Mouse (Mus musculus): ENCODE results near the gene Zfp986. TPM values are rescaled to one million over a fixed set of nuclear protein-coding genes. Genes with fewer than 3 reads are reported as not detected.
"Not testable (repeated sequence)": the region's sequence is repeated elsewhere in the genome, so short reads cannot be mapped to it uniquely, and the experiment has no call there.

The Zfp986 gene
- polyA plus RNA-seq, 1 experiment from 2014 or later = not detected

DNA sequence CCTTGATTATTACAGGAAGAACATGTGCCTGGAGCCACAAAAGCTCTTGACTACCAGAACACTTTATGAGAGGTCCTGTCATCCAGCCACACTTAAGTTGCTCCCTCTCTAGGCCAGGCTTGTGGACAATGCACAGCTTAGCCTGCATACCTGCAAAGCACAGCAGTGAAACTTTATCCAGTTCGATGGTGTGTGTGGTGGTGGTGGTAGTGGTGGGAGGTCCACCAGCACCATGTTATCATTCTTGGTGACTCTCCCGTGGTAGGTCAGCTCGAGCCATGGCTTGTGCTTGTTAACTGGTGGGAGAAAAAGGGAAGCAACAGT lies 19.7 kb upstream of the Zfp986 start:
- H3K9ac ChIP-seq (replicated peaks; ENCODE audit: low read length); H3K4me3 ChIP-seq (replicated peaks; ENCODE audit: low read depth, low read length); H3K9me3 ChIP-seq (ENCODE audit: control insufficient read depth, low read length); H3K4me1 ChIP-seq (ENCODE audit: control insufficient read depth, insufficient read depth, low read length); DNase-seq; H3K27me3 ChIP-seq (ENCODE audit: control insufficient read depth, insufficient read depth, low read length); H3K27ac ChIP-seq (replicated peaks; ENCODE audit: low read depth, low read length); H3K36me3 ChIP-seq (ENCODE audit: control insufficient read depth, insufficient read depth, low read length); H3K4me2 ChIP-seq (ENCODE audit: low read length): not testable (repeated sequence)
- 89% methylated on average over 3 of the region's 3 CpGs for WGBS
- ATAC-seq (ENCODE audit: low FRiP score, low TSS enrichment) = peak; percentile 31; the same call in 1 of the 2 replicates

DNA sequence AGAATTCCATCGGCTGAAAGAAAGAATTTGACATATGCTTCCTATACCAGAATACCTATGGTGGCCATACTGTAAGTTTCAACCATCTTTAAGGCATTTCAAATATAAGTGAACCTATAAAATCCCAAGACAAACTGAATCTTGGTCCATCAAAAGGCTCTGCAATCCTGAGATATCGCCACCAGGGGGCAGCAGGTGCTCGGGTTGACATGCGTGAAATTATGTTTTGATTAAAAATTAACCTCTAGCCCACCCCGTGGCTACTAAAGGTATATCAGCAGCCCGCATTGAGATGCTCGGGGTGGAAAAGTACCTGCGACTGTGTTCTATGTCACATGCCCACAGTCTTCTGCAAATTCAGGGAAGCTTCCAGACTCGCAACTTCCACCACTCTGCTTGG lies 17.2 kb upstream of the Zfp986 start:
- H3K36me3 ChIP-seq (ENCODE audit: control insufficient read depth, insufficient read depth, low read length); H3K27me3 ChIP-seq (ENCODE audit: control insufficient read depth, insufficient read depth, low read length); ATAC-seq (ENCODE audit: low FRiP score, low TSS enrichment); H3K4me2 ChIP-seq (ENCODE audit: low read length); H3K27ac ChIP-seq (replicated peaks; ENCODE audit: low read depth, low read length); DNase-seq; H3K9me3 ChIP-seq (ENCODE audit: control insufficient read depth, low read length); H3K4me3 ChIP-seq (replicated peaks; ENCODE audit: low read depth, low read length); H3K4me1 ChIP-seq (ENCODE audit: control insufficient read depth, insufficient read depth, low read length); H3K9ac ChIP-seq (replicated peaks; ENCODE audit: low read length): not testable (repeated sequence)
- WGBS = 70% methylated on average over 6 of the region's 9 CpGs

DNA sequence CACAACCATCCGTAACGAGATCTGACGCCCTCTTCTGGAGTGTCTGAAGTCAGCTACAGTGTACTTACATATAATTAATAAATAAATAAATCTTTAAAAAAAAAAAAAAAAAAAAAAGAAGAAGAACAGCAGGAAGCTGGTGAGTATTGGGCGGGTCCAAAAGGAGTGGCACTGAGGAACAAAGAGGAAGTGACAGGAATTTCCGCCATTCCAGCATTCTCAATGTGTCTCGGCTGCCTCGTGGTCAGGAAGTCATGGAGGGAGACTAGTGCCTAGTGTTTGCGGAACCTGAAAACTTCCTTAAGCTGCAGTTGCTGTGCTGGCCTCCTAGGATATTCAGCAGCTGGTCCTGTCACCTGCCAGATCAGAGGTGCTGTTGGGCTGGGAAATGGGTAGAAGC lies 4.7 kb upstream of the Zfp986 start:
- not testable (repeated sequence) for H3K4me1 ChIP-seq (ENCODE audit: control insufficient read depth, insufficient read depth, low read length); H3K27me3 ChIP-seq (ENCODE audit: control insufficient read depth, insufficient read depth, low read length); H3K36me3 ChIP-seq (ENCODE audit: control insufficient read depth, insufficient read depth, low read length); H3K4me3 ChIP-seq (replicated peaks; ENCODE audit: low read depth, low read length); H3K9me3 ChIP-seq (ENCODE audit: control insufficient read depth, low read length); DNase-seq; H3K27ac ChIP-seq (replicated peaks; ENCODE audit: low read depth, low read length); H3K4me2 ChIP-seq (ENCODE audit: low read length); ATAC-seq (ENCODE audit: low FRiP score, low TSS enrichment); H3K9ac ChIP-seq (replicated peaks; ENCODE audit: low read length)
- WGBS = 86% methylated on average over 5 of the region's 8 CpGs

Other genes starting within 250 kb of the Zfp986 start
- gene Zfp980, start 198.1 kb upstream of the Zfp986 start, polyA plus RNA-seq (2014; fragmentation: Nextera tagmentation; extraction: Ambion mirVana) = not detected in 2 replicates
- 0.24 TPM in 1 of 2 replicates, not detected in the other for gene Zfp987, start 228.5 kb downstream of the Zfp986 start, polyA plus RNA-seq (2014; fragmentation: Nextera tagmentation; extraction: Ambion mirVana)